Mouse (Mus musculus): Measurements from ENCODE around the gene Pgghg.
A peak's percentile ranks its signal among the peaks of the same experiment; 100 is the strongest.
"Not testable (repeated sequence)": the region's sequence is repeated elsewhere in the genome, so short reads cannot be mapped to it uniquely, and the experiment has no call there.

Gene Pgghg

GRCm38 (mm10) chr7:140956556-140956869 lies 15.3 kb downstream of the Pgghg start:
- DNase-seq, result no peak

- no peak for DNase-seq
Measured at GRCm38 (mm10) chr7:140959181-140959901, 18.1 kb downstream of the Pgghg start.

GRCm38 (mm10) chr7:140960026-140960425 lies 18.8 kb downstream of the Pgghg start:
- no peak for DNase-seq

GRCm38 (mm10) chr7:140961416-140961815 lies 20.2 kb downstream of the Pgghg start:
- DNase-seq, result no peak

GRCm38 (mm10) chr7:140962733-140963132 lies 21.5 kb downstream of the Pgghg start:
- no peak for DNase-seq

GRCm38 (mm10) chr7:140966921-140967320 lies 25.7 kb downstream of the Pgghg start, which contains the start of gene Ifitm1:
Gene Ifitm1, plus strand, starts transcription at chr7:140967221.
- no peak for DNase-seq

GRCm38 (mm10) chr7:140967862-140968591 lies 26.8 kb downstream of the Pgghg start:
- no peak for DNase-seq

- not testable (repeated sequence) for DNase-seq
Measured at GRCm38 (mm10) chr7:140968710-140969109, 27.5 kb downstream of the Pgghg start.

- DNase-seq, result no peak
Measured at GRCm38 (mm10) chr7:140970931-140971330, 29.7 kb downstream of the Pgghg start.

GRCm38 (mm10) chr7:140971479-140972171 lies 30.4 kb downstream of the Pgghg start:
- DNase-seq, result peak; percentile 44

GRCm38 (mm10) chr7:140973396-140974165 lies 32.4 kb downstream of the Pgghg start:
- no peak for DNase-seq

- DNase-seq, result no peak
Measured at GRCm38 (mm10) chr7:140974940-140975339, 33.7 kb downstream of the Pgghg start.

GRCm38 (mm10) chr7:140975465-140975864 lies 34.3 kb downstream of the Pgghg start:
- no peak for DNase-seq

GRCm38 (mm10) chr7:140976720-140977119 lies 35.5 kb downstream of the Pgghg start:
- DNase-seq, result not testable (repeated sequence)

- DNase-seq, result no peak
Measured at GRCm38 (mm10) chr7:140981704-140982103, 40.5 kb downstream of the Pgghg start.

GRCm38 (mm10) chr7:140982971-140983370 lies 41.8 kb downstream of the Pgghg start:
- no peak for DNase-seq

GRCm38 (mm10) chr7:140987182-140988138 lies 46.3 kb downstream of the Pgghg start:
- no peak for DNase-seq

- no peak for DNase-seq
Measured at GRCm38 (mm10) chr7:140989022-140989421, 47.8 kb downstream of the Pgghg start.

GRCm38 (mm10) chr7:140990185-140990584 lies 49.0 kb downstream of the Pgghg start:
- DNase-seq, result no peak

- DNase-seq, result no peak
Measured at GRCm38 (mm10) chr7:140990622-140991021, 49.4 kb downstream of the Pgghg start.

GRCm38 (mm10) chr7:140991117-140991689 lies 50.0 kb downstream of the Pgghg start:
- DNase-seq, result no peak

Measured in kidney, adult 11 months (tissue).